Mouse (Mus musculus): ENCODE measurements around the gene Dglucy. TPM values are rescaled to one million over a fixed set of nuclear protein-coding genes. Genes with fewer than 3 reads are reported as not detected.

Dglucy gene
- polyA plus RNA-seq, 1 experiment: not detected

DNA sequence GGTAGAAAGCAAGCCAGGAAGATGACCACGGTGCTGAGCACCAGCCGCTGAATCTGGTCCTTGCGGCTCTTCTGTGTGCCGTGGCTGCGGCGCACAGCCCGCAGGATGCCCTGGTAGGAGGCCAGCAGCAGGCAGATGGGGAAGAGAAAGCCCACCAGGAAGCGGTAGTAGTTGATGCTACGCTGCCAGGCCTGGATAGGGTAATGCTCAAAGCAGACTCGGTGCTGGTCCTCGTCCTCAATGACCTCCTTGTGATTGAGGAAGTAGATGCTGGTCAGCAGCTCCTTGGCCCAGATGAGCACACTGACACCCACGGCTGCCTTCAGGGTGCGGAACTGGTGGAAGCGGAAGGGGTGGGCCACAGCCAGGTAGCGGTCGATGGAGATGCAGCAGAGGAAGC is 99.7 kb downstream of the Dglucy start:
- no peaks in the 10 kb centered on the region for H3K9me3 ChIP-seq (ENCODE audit: control insufficient read depth, low read length)
- no peak overlapping the region for H3K4me3 ChIP-seq (replicated peaks)
- H3K4me1 ChIP-seq (ENCODE audit: control insufficient read depth): no peaks in the 10 kb centered on the region
- TF ChIP-seq TAL1 (IDR thresholded peaks at IDR 0.05; ENCODE audit: low read length): no peak
- no peaks in the 10 kb centered on the region for H3K36me3 ChIP-seq (ENCODE audit: control insufficient read depth)
- H3K27me3 ChIP-seq (ENCODE audit: control insufficient read depth): no peaks in the 10 kb centered on the region

DNA sequence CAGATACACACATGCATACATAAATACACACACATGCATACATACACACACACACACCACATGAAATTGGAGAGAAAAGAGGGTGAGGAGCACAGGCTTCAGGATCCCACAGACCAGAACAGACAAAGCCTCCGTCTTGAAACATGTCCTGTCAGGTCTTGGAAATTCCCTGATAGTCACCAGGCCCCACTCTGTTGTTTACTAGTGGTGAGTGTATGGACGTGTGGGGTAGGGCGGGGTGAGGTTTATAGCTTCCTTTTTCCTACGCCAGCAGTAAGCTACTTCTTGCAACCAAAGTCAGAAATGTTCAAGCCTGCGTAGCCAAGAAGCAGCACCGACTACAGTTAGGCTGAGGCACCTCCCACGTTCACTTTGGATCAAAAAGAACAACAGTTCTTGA is 104.3 kb downstream of the Dglucy start:
- Histone ChIP-seq H3K27me3 (ENCODE audit: control insufficient read depth) (peaks cover 4% of the 10 kb centered on the region; the same call in 1 of the 2 replicates), H3K4me3 (replicated peaks) (no peak overlapping the region), H3K9me3 (ENCODE audit: control insufficient read depth, low read length) (no peaks in the 10 kb centered on the region), H3K4me1 (ENCODE audit: control insufficient read depth) (no peaks in the 10 kb centered on the region), H3K36me3 (ENCODE audit: control insufficient read depth) (no peaks in the 10 kb centered on the region)
- TF ChIP-seq GATA1 (IDR thresholded peaks at IDR 0.05; ENCODE audit: low read length): no peak
- TF ChIP-seq TAL1 (IDR thresholded peaks at IDR 0.05; ENCODE audit: low read length): no peak

DNA sequence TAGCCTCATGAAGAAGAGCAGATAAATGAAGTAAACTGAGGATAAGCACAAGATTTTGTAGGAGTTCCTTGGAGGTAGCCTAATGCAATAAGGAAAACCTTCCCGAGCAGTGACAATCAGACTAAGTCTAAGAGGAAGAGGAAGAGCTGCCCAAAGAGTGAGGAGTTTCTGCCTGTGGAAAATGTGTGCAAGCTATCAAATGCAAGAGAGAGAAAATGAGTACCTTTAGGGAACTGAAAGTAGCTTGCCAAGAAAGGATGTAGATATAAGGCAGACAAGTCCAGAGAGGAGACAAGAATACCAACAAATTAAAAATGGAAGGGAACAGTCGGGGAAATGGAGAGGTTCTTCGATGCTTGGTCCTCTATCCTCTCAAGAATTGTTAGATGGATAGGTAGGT is 106.7 kb downstream of the Dglucy start:
- Histone ChIP-seq H3K4me3 (replicated peaks) (no peak overlapping the region), H3K27me3 (ENCODE audit: control insufficient read depth) (peaks cover 4% of the 10 kb centered on the region; the same call in 1 of the 2 replicates), H3K9me3 (ENCODE audit: control insufficient read depth, low read length) (no peaks in the 10 kb centered on the region), H3K36me3 (ENCODE audit: control insufficient read depth) (no peaks in the 10 kb centered on the region), H3K4me1 (ENCODE audit: control insufficient read depth) (no peaks in the 10 kb centered on the region)
- TF ChIP-seq GATA1 (IDR thresholded peaks at IDR 0.05; ENCODE audit: low read length) (no peak), TAL1 (IDR thresholded peaks at IDR 0.05; ENCODE audit: low read length) (no peak)

DNA sequence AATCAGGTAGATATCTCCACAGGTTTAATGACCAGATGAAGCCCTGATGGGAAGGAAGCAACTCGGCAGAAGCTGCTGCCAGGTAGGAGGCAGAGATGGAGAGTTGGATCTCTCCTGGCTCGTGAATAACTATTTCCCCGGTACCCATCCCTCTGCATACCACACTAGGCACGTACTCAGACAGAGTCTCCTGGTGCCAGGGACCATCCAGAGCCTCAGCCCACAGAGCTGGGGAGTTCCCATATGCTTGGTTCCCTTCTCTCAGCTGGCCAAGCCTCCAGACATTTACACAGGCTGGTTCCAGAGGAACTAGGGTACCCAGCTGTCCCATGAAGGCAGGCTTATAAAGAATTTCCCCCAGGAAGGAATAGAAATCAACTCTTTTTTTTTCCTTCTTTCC is 108.0 kb downstream of the Dglucy start:
- TF ChIP-seq GATA1 (IDR thresholded peaks at IDR 0.05; ENCODE audit: low read length) (no peak), TAL1 (IDR thresholded peaks at IDR 0.05; ENCODE audit: low read length) (no peak)
- Histone ChIP-seq H3K9me3 (ENCODE audit: control insufficient read depth, low read length) (no peaks in the 10 kb centered on the region), H3K27me3 (ENCODE audit: control insufficient read depth) (peaks cover 4% of the 10 kb centered on the region; the same call in 1 of the 2 replicates), H3K36me3 (ENCODE audit: control insufficient read depth) (no peaks in the 10 kb centered on the region), H3K4me1 (ENCODE audit: control insufficient read depth) (no peaks in the 10 kb centered on the region), H3K4me3 (replicated peaks) (no peak overlapping the region)

DNA sequence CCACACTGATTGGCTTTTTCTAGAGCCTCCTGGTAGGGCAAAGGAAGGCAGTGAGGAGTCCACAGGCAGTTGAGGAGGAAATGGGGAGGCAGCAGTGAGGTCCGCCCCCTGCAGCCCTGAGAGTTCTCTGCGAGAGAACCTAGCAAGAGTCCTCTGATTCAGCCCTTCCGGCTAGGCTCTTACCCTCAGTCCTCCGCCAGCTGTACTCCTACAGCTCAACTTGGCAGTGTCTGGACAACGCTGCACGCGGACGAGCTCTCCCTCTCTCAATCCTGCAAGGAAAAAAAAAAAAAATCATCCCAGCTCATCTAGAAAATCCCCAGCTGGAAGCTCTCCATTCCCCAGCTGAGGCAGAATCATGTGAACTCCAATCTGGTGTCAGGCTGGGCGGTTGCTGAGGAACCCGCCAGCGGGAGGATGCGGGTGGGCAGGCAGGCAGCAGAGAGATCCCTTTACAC is 109.0 kb downstream of the Dglucy start:
- no peak overlapping the region for H3K4me3 ChIP-seq (replicated peaks)
- H3K4me1 ChIP-seq (ENCODE audit: control insufficient read depth): no peaks in the 10 kb centered on the region
- H3K36me3 ChIP-seq (ENCODE audit: control insufficient read depth): no peaks in the 10 kb centered on the region
- no peak for TF ChIP-seq GATA1 (IDR thresholded peaks at IDR 0.05; ENCODE audit: low read length)
- no peak for TF ChIP-seq TAL1 (IDR thresholded peaks at IDR 0.05; ENCODE audit: low read length)
- H3K27me3 ChIP-seq (ENCODE audit: control insufficient read depth): peaks cover 4% of the 10 kb centered on the region; the same call in 1 of the 2 replicates
- no peaks in the 10 kb centered on the region for H3K9me3 ChIP-seq (ENCODE audit: control insufficient read depth, low read length)

DNA sequence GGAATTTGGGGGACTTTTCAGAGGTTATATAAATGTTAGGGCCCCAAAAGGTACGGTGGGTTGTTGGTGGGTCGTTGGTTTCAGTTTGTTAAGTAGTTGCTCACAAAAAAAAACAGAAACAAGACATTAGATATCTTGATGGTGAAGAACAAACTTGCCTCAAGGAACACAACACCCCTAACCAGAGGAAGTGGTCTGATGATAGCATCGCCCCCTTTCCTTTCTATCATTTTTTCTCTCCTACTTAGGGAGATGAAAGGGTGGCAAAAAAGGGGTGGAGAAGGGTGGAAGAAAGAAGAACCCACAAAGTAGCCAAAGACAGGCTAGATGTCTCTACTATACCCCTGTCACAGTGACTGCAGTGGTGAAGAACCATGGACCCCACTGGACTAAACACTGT is 111.7 kb downstream of the Dglucy start:
- H3K27me3 ChIP-seq (ENCODE audit: control insufficient read depth): peaks cover 4% of the 10 kb centered on the region; the same call in 1 of the 2 replicates
- no peak overlapping the region for H3K4me3 ChIP-seq (replicated peaks)
- TF ChIP-seq TAL1 (IDR thresholded peaks at IDR 0.05; ENCODE audit: low read length) (no peak), GATA1 (IDR thresholded peaks at IDR 0.05; ENCODE audit: low read length) (no peak)

DNA sequence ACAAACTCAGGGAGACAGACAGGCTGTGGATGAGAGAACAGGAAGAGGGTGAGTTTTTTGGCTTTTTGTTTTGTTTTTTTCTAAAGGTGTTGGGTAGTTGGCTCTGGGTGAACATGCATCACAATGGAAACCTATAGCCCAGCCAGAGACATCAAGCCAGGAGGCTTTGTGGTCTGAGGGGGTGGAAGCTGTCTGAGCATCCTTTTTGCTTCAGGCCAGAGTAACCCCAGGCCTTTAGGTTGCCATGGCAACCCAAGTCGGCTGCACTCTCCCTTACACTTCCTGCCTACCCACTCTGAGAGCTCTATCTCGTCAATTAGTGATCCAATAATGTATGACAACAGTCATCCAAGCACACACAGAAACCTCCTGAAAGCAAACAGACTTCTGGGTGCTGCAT is 116.6 kb downstream of the Dglucy start:
- Histone ChIP-seq H3K4me1 (ENCODE audit: control insufficient read depth) (no peaks in the 10 kb centered on the region), H3K9me3 (ENCODE audit: control insufficient read depth, low read length) (no peaks in the 10 kb centered on the region), H3K4me3 (replicated peaks) (no peak overlapping the region), H3K27me3 (ENCODE audit: control insufficient read depth) (peaks cover 44% of the 10 kb centered on the region), H3K36me3 (ENCODE audit: control insufficient read depth) (no peaks in the 10 kb centered on the region)
- TF ChIP-seq TAL1 (IDR thresholded peaks at IDR 0.05; ENCODE audit: low read length) (no peak), GATA1 (IDR thresholded peaks at IDR 0.05; ENCODE audit: low read length) (no peak)

More for the DNA sequence above, 111.7 kb downstream of the Dglucy start:
- H3K4me1 ChIP-seq (ENCODE audit: control insufficient read depth): no peaks in the 10 kb centered on the region
- H3K9me3 ChIP-seq (ENCODE audit: control insufficient read depth, low read length): no peaks in the 10 kb centered on the region
- no peaks in the 10 kb centered on the region for H3K36me3 ChIP-seq (ENCODE audit: control insufficient read depth)

DNA sequence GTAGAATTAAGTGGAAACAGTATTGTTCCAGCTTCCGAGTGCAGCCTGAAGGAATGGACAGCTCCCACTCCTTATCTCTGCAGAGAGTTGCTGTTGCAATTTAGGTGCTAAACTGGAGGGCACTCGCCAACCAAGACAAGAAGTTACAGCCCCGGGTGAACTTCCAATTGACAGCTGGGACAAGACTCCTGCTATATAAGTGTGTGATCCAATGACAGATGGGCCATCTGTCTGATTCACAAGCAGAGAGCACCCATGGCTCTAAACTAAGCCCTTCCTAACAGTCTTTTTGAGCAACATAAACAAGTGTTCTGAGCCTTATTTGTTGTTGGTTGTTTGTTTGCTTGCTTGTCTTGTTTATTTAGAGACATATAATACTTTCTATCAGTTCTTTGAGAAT is 117.8 kb downstream of the Dglucy start:
- H3K27me3 ChIP-seq (ENCODE audit: control insufficient read depth): peaks cover 52% of the 10 kb centered on the region
- H3K36me3 ChIP-seq (ENCODE audit: control insufficient read depth): no peaks in the 10 kb centered on the region
- H3K4me3 ChIP-seq (replicated peaks): no peak overlapping the region
- no peak for TF ChIP-seq TAL1 (IDR thresholded peaks at IDR 0.05; ENCODE audit: low read length)
- H3K4me1 ChIP-seq (ENCODE audit: control insufficient read depth): no peaks in the 10 kb centered on the region
- H3K9me3 ChIP-seq (ENCODE audit: control insufficient read depth, low read length): no peaks in the 10 kb centered on the region

DNA sequence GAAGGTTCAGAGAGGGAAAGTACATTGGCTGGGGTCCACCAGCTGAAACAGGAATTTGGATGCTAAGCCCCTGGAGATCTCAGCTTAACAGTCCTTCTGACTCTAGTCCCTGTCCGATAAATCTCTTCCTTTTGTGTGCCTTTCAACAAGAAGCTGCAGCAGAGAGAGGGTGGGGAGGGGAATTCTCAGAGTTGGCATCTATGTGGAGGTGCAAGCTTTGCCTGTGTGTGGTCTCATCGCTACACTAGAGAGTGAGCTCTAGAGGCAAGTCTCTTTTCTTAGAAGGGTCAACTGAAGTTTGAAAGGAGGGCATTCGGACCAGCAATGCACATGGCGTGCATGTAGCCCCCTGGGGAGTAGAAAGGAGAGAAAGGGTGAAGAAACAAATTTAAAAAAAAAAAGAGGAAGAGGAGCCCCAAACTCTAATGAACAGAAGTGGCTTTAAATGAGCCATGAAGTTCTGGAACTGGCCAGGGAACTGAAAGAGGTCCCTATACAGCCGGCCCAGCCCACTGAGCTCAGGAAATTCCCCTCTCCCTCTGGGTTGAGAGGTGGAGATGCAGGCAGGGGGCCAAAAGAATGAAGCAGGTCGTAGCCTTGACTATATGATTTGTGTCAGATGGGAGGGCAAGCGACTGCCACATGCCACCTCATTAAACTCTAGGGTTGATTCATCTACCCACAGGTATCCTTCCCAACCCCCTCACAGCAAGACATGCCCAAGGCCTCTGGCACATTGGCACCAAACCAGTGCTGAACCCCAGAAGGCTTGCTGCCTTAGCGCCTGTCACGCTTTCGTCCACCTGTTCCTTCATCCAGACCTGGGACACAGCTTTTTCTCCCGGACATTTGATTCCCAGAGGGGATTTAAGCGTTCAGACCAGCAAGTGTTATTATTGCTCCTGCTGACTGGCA is 119.1 kb downstream of the Dglucy start:
- H3K4me3 ChIP-seq (replicated peaks): no peak overlapping the region
- no peaks in the 10 kb centered on the region for H3K4me1 ChIP-seq (ENCODE audit: control insufficient read depth)
- TF ChIP-seq TAL1 (IDR thresholded peaks at IDR 0.05; ENCODE audit: low read length) (no peak), GATA1 (IDR thresholded peaks at IDR 0.05; ENCODE audit: low read length) (no peak)
- peaks cover 59% of the 10 kb centered on the region for H3K27me3 ChIP-seq (ENCODE audit: control insufficient read depth)
- no peaks in the 10 kb centered on the region for H3K36me3 ChIP-seq (ENCODE audit: control insufficient read depth)
- no peaks in the 10 kb centered on the region for H3K9me3 ChIP-seq (ENCODE audit: control insufficient read depth, low read length)

All from erythroblast, embryonic 14.5 days (primary cell).